Mouse (Mus musculus) Patski (cell line): ENCODE measurements at regions not wholly inside any gene's neighbourhood (a gene's known extent, or its start where the extent isn't known, plus 50 kb on each side); places are given as distances from the start of the nearest gene placed in this dataset.

Experiments
- ATAC-seq: fragments of 100-300 bp; one replicate; pipeline ENCODE4 v1.8.0; 2021
- CTCF ChIA-PET: fragments of 350-600 bp; sonication (Branson Sonifier 250); formaldehyde crosslinking; loops from one replicate; lab custom pipeline; 2022; ENCODE audit warnings: inconsistent platforms; lab: Charles Lee
- POLR2A ChIA-PET: fragments of 350-600 bp; sonication (Branson Sonifier 250); formaldehyde crosslinking; loops from one replicate; lab custom pipeline; 2022; ENCODE audit warnings: antibody characterized with exemption, inconsistent platforms; lab: Charles Lee
- DNase-seq: peaks from one replicate; pipeline ENCODE4 v3.0.0-alpha.2; 2011; ENCODE audit warnings: low read depth, low spot score
- H3K27me3 ChIP-seq: fragments of 371-371 bp; one replicate; pipeline ENCODE4 v1.5.1; 2021
- CTCF ChIP-seq: fragments of 100-300 bp; IDR thresholded peaks from one replicate; pipeline ENCODE4 v1.5.1; 2021
- in situ Hi-C: fragments of 300-500 bp; cut with MboI; formaldehyde crosslinking; loops from 3 replicates; pipeline ENCODE4 v1.11.1; 2018; ENCODE audit warnings: low pct_unique_long_range_greater_than_20kb, mixed read lengths

DNA sequence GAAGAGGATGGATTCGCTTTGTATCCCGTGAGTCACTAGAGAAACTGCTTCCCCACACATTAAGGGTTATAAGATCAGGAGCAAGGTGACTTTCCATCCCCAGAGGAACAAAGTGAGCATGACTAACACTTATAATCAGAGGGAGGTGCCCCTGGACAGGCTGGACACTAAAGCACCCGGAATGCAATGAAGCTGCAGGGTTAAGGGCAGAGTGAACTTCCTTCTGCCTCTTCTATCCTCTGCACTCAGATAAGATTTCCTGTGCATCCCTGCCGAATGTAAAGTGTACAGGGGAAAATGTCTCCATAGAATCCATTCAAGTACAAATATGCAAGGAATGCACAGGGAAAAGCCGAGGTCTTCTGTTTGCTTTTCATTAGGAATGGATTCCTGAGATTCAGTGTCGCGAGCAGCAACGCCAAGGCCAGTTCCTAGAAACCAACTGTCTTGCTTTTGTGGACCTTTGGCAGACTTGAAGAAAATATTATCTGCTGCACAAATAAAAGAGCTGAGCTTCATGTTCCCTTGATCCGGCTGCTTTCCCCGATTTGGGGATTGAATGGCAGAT is 58.5 kb upstream of the Fbxl7 start:
- POLR2A ChIA-PET, result interaction anchor here (0.5 kb wide), 1 partner anchor 625 kb away, joined by 3 read pairs; no protein-coding TSS in a partner anchor
- in situ Hi-C loops, result no loop called here

DNA sequence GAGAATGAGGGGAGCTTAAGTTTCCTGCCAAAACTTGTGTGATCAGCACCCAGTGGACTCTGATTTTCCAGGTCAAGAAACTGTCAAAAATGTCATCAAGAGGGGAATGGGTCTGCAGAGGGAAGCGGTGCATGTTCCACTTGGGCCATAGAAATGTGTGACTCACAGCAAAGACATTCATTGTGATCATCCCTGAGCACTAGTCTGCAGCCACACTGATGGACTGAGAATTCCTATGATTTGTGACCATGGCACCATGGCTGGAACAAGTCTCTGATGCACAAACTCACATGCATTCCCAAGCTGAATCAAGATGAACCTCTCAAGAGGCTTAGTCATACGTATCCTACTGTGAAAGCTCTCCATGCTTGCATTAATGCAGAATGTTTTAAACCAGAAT is 63.6 kb upstream of the Fbxl7 start:
- no peaks in the 10 kb centered on the region for H3K27me3 ChIP-seq
- ChIA-PET POLR2A (no interaction called here), CTCF (interaction anchor here (1.3 kb wide), 1 partner anchor 11 kb away, joined by 3 read pairs; no protein-coding TSS in a partner anchor)
- DNase-seq (peak; percentile 53), ATAC-seq (peak; percentile 98)
- no peak for TF ChIP-seq CTCF
- in situ Hi-C loops, result no loop called here

More for the DNA sequence above, 58.5 kb upstream of the Fbxl7 start:
- peak; percentile 22 for DNase-seq
- CTCF ChIA-PET, result no interaction called here
- no peaks in the 10 kb centered on the region for H3K27me3 ChIP-seq
- TF ChIP-seq CTCF, result no peak
- ATAC-seq, result peak; percentile 89

DNA sequence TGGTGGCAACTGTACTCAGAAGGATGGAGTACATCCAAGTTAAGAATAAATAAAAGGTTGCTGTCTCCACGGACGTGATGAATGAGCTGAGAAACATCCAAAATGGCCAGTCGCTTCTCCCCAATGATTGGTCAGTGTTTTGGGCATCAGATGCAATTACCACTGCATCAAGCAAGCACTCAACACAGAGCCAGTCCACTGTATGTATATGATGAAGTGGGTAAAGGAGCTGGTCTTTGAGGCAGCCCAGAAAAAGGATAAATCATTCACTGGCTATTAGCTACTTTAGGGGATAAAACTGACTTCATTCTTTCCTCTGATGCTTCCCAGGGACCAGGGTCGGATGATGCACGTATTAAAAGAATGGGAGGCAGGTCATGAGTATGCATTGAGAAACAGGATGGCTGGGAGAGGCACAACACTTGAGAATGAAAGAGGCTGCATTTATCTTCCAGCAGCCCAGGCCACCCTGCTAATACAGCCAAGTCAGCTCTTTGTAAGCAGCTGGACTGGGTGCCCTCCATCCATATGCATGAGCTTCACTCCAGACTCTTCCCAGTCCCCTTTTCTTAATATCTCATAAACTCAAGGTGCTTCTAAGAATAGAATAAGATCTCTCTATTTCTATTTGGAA is 73.1 kb upstream of the Fbxl7 start:
- DNase-seq, result no peak
- no peaks in the 10 kb centered on the region for H3K27me3 ChIP-seq
- in situ Hi-C loops, result no loop called here
- ChIA-PET POLR2A (no interaction called here), CTCF (no interaction called here)
- no peak for ATAC-seq
- no peak for TF ChIP-seq CTCF

DNA sequence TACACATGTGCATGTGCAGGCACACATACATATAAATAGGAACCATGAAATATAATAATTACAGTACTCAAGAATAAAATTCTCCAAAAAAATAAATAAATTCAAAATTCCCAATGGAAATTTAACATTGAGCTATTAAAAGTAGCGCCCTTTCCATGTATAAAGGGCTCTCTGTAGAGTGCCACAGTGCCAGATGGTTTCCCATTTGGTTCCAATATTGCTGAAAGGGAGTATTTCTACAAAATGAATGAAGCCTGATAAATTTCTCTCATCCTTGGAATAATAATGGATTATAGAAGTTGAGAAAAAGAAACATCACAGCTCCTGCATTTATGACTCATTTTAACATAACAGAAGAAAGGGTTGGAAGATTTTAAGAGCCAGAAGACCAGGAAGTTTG is 75.4 kb upstream of the Fbxl7 start:
- ChIA-PET CTCF (interaction anchor here (1.3 kb wide), 1 partner anchor 12 kb away, joined by 3 read pairs; no protein-coding TSS in a partner anchor), POLR2A (no interaction called here)
- DNase-seq (no peak), ATAC-seq (no peak)
- H3K27me3 ChIP-seq, result no peaks in the 10 kb centered on the region
- in situ Hi-C loops, result no loop called here
- TF ChIP-seq CTCF, result no peak

DNA sequence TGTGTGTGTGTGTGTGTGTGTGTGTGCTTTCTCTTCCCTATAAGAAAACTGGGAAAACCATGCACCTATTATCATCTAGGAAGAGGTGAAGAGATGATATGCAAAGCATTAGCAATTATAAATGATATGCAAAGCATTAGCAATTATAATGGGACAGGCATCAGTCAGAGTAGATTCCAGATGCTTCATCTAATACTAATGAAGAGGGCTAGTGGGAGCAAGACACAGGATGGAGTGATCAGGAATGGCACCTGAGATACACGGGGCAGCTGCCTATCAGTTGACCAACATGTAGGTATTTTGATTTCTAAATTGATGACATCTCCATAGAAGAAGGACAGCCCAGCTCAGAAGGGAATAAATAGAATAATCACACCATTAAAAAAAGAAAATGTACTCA is 97.7 kb upstream of the Fbxl7 start:
- no peak for TF ChIP-seq CTCF
- no peak for DNase-seq

DNA sequence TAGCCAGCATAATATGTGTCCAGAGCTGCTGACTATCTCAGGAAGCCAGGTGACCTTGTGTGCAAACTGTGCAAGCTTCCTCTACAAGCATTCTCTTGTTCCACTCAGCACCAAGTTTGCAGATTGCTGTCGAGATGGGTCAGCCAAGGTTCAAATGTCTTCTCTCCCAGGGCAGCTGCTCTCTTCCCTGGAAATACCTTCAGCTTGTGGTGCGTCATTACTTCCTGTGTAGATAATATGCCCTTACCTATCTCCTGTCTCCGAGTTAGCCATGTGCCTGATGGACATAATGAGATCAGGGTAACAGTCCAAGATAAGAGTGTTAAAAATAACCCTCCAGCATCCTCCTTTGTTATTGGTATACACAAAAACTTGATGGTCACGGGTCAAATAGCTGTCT is 113.7 kb upstream of the Fbxl7 start:
- in situ Hi-C loops, result no loop called here
- TF ChIP-seq CTCF, result no peak
- ChIA-PET CTCF (interaction anchor here (0.7 kb wide), 1 partner anchor 389 kb away, joined by 4 read pairs; no protein-coding TSS in a partner anchor), POLR2A (no interaction called here)
- ATAC-seq (no peak), DNase-seq (no peak)
- no peaks in the 10 kb centered on the region for H3K27me3 ChIP-seq

More for the DNA sequence above, 97.7 kb upstream of the Fbxl7 start:
- POLR2A ChIA-PET, result no interaction called here
- no peaks in the 10 kb centered on the region for H3K27me3 ChIP-seq
- no peak for ATAC-seq
- CTCF ChIA-PET, result no interaction called here
- in situ Hi-C loops, result no loop called here

DNA sequence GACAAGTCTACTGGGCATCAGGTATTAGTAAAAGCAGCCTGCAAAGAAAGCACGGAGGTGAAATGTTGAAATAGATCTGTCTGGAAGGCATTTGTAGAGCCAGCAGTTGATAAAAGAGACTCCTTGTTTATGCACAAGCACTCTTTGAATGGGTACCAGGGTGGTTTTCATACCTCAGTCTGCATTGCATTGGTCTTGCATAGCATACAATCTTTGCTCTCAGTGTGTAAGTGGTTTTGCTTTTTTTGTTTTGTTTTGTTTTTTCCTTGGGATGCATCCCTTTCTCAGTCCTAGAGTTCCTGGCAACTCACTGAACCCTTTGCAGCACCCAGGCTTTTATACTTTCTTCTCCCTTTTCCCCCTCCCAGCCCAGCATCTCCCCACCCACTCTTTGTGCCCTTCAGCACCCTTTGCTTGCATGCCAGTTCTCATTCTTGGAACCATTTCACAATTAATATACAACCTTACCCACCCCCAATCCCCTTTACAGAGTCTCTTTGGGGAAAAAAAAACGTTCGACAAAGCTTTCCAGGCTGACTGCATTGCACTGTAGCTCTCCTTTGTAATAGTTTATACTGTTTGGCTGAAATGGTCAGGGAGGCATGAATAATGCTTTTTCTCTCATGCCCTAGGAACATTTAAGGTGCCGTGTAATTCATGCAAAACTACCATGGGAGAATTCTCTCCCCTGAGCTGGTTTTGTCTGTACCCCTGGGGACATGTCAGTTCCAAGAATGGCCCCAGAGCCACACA is 118.7 kb upstream of the Fbxl7 start:
- POLR2A ChIA-PET, result interaction anchor here (0.7 kb wide), 1 partner anchor 9 kb away, joined by 3 read pairs; no protein-coding TSS in a partner anchor
- in situ Hi-C loops, result no loop called here
- no peak for ATAC-seq
- no peak for TF ChIP-seq CTCF
- CTCF ChIA-PET, result no interaction called here
- no peak for DNase-seq
- H3K27me3 ChIP-seq, result no peaks in the 10 kb centered on the region

DNA sequence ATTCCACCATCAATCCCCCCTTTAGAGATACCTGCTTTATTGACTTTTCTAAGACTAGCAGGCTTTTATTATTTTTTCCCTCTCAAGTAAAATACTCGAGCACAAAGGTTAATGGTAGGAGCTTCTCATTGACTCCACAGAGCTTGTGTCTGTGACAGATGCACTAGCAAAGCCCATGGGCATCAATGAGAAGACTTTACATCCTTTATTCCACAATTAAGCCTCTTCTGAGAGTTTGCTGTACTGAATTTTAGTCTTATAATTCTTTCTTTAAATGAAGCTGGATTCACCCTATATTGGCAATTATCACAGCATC is 119.2 kb upstream of the Fbxl7 start:
- POLR2A ChIA-PET, result no interaction called here

DNA sequence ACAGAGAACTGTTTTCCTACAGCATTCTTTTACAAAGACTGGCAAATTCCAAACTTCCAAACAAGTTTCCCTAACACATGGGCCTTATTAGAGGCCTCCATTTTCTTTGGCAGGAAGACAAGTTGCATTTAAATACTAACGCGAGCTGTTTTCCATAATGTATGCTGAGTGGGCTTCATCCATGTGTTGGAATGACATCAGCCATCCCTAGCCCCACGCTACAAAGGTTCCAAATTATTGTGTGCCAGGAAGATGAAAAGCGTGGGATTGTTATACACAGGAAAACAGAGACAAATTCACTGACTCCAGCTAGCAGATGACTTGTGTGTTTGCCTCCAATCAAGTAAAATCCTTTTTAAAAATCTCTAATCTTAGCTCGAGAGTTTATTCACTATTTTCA is 125.1 kb upstream of the Fbxl7 start:
- no peaks in the 10 kb centered on the region for H3K27me3 ChIP-seq
- CTCF ChIA-PET, result interaction anchor here (1.0 kb wide), 1 partner anchor 51 kb away, joined by 4 read pairs; no protein-coding TSS in a partner anchor
- POLR2A ChIA-PET, result no interaction called here
- in situ Hi-C loops, result no loop called here
- ATAC-seq (no peak), DNase-seq (no peak)
- TF ChIP-seq CTCF, result no peak

More for the DNA sequence above, 119.2 kb upstream of the Fbxl7 start:
- no peak for DNase-seq
- CTCF ChIA-PET, result no interaction called here
- no peak for ATAC-seq
- in situ Hi-C loops, result no loop called here
- no peaks in the 10 kb centered on the region for H3K27me3 ChIP-seq
- TF ChIP-seq CTCF, result no peak

DNA sequence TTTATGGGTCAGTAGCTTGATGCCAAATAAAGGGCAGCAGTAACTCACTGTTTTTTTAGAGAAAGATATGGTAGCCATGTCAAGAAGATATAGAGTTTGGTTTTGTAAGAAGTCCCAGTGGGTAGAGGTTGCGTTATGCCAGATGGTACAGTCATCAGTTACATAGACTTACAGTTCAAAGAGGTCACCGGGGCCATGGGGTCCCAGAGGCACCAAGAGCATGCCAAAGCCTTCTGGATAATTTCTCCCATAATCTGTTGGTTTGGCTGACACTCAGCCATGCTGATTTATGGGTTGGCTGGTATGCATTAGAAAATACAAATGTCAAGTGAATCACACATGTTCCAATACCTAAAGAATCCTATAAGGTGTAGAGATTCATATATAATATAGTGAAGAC is 137.9 kb upstream of the Fbxl7 start:
- ChIA-PET POLR2A (no interaction called here), CTCF (interaction anchor here (1.2 kb wide), 1 partner anchor 11 kb away, joined by 4 read pairs; no protein-coding TSS in a partner anchor)
- no peak for TF ChIP-seq CTCF
- H3K27me3 ChIP-seq, result no peaks in the 10 kb centered on the region
- in situ Hi-C loops, result no loop called here
- no peak for DNase-seq
- no peak for ATAC-seq

DNA sequence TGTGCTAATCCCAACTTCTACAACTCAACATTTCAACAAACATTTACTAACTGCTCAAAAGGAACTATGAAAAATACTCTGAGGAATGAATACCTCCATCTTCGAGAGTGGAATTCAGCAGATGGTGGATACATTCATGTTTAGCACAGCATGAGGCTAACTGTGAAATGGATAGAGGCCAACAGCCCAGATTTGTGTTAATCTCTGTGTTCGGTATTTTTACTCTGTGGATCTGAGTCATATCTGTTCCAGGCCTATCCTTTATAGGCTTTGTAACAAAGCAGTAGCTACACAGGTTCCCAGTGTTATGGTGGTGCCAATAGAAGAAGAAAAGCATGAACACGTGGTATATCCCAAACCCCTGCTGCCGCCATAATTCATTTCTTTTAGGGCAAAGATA is 148.4 kb upstream of the Fbxl7 start:
- ATAC-seq (no peak), DNase-seq (no peak)
- CTCF ChIA-PET, result interaction anchor here (0.8 kb wide), 1 partner anchor 10 kb away, joined by 4 read pairs; no protein-coding TSS in a partner anchor
- no peak for TF ChIP-seq CTCF
- in situ Hi-C loops, result no loop called here
- no peaks in the 10 kb centered on the region for H3K27me3 ChIP-seq
- POLR2A ChIA-PET, result no interaction called here
